Mouse (Mus musculus): ENCODE measurements around the gene Cldn34c1. TPM values are rescaled to one million over a fixed set of nuclear protein-coding genes. Genes with fewer than 3 reads are reported as not detected.
A peak's percentile ranks its signal among the peaks of the same experiment; 100 is the strongest.
"Not testable (repeated sequence)": the region's sequence is repeated elsewhere in the genome, so short reads cannot be mapped to it uniquely, and the experiment has no call there.

Gene Cldn34c1
- 31.0 and 32.8 TPM in 2 replicates for polyA plus RNA-seq (2015; fragmentation: Nextera tagmentation; extraction: Ambion mirVana)

DNA sequence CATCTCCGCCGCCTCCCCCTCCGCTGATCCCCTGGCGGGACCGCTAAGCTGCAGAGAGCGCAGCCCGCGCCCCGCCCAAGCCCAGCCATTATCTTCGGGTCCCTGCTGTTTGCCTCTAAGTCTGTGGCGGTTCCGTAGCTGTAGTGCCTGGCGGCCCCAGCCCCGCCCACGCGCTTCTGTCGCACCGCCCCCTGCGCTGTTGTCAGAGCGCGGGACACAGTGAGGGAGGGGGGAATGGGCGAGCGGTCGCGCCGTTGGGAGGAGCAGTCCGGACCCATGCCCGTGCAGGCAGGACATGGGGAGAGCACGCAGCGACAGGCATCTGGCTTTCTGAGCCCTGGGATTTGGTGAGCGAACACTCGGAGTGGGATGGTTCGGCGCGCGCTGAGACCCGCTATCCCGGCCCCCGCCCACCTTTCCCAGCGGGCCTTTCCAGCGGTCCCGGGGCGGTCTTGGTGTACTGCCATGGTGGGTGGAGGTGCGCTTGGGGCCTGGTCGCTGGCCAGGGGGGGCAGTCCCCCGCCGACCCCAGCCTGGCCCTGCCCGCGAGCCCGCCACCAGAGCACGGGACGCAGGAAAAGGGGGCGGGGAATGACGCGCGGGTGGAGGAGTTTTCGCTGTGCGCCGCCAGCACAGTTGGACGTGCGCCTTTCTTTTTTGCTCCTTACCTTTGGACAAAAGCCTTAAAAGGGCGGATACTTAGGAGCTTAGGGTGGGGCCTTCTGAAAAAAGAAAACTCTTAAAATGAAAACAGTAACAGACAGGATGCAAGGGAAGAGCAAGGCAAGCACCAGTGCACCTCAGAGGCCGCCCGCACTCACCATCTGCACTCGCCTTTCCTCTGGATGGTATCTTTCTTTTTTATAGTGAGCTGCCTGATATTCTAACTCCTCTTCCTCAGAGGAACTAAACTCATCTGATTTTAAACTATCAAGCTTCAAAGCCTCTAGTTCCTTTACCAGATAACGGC lies at the start of gene Cldn34c1:
Gene Cldn34c1 (plus strand): TSS at position 205 of the 970 bp plus-strand sequence.
- H3K9me3 ChIP-seq, result no peaks in the 10 kb centered on the region
- peak within 1 kb of the TSS; percentile 63 for H3K4me3 ChIP-seq
- H3K27ac ChIP-seq (replicated peaks), result peak within 1 kb of the TSS; percentile 97
- H3K4me1 ChIP-seq, result no peaks in the 10 kb centered on the region
- H3K36me3 ChIP-seq, result no peaks in the 10 kb centered on the region
- H3K4me2 ChIP-seq (replicated peaks), result peak within 1 kb of the TSS; percentile 42
- WGBS, result 6% methylated on average over 59 of the region's 66 CpGs
- ATAC-seq (replicated peaks), result peak; percentile 98
- peak within 1 kb of the TSS; percentile 65 for H3K9ac ChIP-seq (replicated peaks)
- no peaks in the 10 kb centered on the region for H3K27me3 ChIP-seq

DNA sequence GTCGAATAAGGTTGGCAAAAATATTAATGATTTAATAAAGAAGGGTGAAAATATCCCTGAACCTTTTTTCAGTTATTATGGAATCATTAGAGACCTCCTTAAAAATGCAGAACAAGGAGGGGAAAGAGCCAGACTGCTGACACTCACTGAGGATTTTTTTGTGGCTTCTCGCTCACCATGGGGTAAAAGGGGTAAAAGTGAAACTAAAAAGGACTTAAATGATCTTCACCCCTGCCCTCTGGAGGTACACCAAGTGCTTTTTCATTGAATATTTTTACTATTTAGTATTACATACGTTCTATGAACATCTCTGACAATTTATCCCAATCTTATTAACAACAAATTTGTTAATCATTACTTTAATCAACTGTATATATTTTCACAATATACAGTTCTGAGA lies 15.9 kb upstream of the Cldn34c1 start:
- no peak overlapping the region for H3K27ac ChIP-seq (replicated peaks)
- H3K4me1 ChIP-seq, result no peaks in the 10 kb centered on the region
- H3K4me3 ChIP-seq, result no peak overlapping the region
- no peaks in the 10 kb centered on the region for H3K27me3 ChIP-seq
- no peak overlapping the region for H3K9ac ChIP-seq (replicated peaks)
- H3K4me2 ChIP-seq (replicated peaks), result no peak overlapping the region
- no peak for ATAC-seq (replicated peaks)
- H3K36me3 ChIP-seq, result no peaks in the 10 kb centered on the region
- no peaks in the 10 kb centered on the region for H3K9me3 ChIP-seq
- 82% methylated on average over 3 of the region's 3 CpGs for WGBS

GRCm38 (mm10) chrX:123102806-123103205 lies 489 bp upstream of the Cldn34c1 start:
- H3K27me3 ChIP-seq, H3K36me3 ChIP-seq, H3K9me3 ChIP-seq, H3K4me1 ChIP-seq: not testable (repeated sequence)
- WGBS, result 6% methylated on average over 5 of the region's 5 CpGs
- H3K9ac ChIP-seq (replicated peaks), result peak overlapping the region; percentile 65
- ATAC-seq (replicated peaks), result peak; percentile 51
- H3K4me2 ChIP-seq (replicated peaks), result peak overlapping the region; percentile 42
- H3K27ac ChIP-seq (replicated peaks), result peak overlapping the region; percentile 97
- peak overlapping the region; percentile 63 for H3K4me3 ChIP-seq

GRCm38 (mm10) chrX:123104692-123105091 lies 1.4 kb downstream of the Cldn34c1 start:
- Histone ChIP-seq H3K27ac (replicated peaks) (peak overlapping the region; percentile 97), H3K4me2 (replicated peaks) (peak overlapping the region; percentile 42), H3K9ac (replicated peaks) (peak overlapping the region; percentile 65), H3K4me3 (peak overlapping the region; percentile 63)
- not testable (repeated sequence) for ATAC-seq (replicated peaks); H3K36me3 ChIP-seq; H3K9me3 ChIP-seq; H3K27me3 ChIP-seq; H3K4me1 ChIP-seq
- WGBS, result 22% methylated on average over 7 of the region's 7 CpGs

- not testable (repeated sequence) for ATAC-seq (replicated peaks); H3K27me3 ChIP-seq; H3K9me3 ChIP-seq; H3K4me2 ChIP-seq (replicated peaks); H3K36me3 ChIP-seq; H3K9ac ChIP-seq (replicated peaks); H3K4me3 ChIP-seq; H3K4me1 ChIP-seq; H3K27ac ChIP-seq (replicated peaks)
- 100% methylated on average over 1 of the region's 1 CpGs for WGBS
Measured at GRCm38 (mm10) chrX:123222381-123222780, 119.1 kb downstream of the Cldn34c1 start, which contains the start of gene Srsx. Srsx (minus strand) TSS chrX:123222481.

Other genes with a start within 250 kb of the Cldn34c1 start
- not detected in 2 replicates for gene Gm17521, start 73.8 kb upstream of the Cldn34c1 start, polyA plus RNA-seq (2015; fragmentation: Nextera tagmentation; extraction: Ambion mirVana)
- gene Srsx, start 119.0 kb downstream of the Cldn34c1 start, polyA plus RNA-seq (2015; fragmentation: Nextera tagmentation; extraction: Ambion mirVana), result not detected in 2 replicates
- not detected in 2 replicates for gene Gm17577, start 143.4 kb downstream of the Cldn34c1 start, polyA plus RNA-seq (2015; fragmentation: Nextera tagmentation; extraction: Ambion mirVana)

Data from forebrain, embryonic 15.5 days (tissue).